Mouse (Mus musculus): Measurements from ENCODE around the gene Naa15. TPM values are rescaled to one million over a fixed set of nuclear protein-coding genes. Genes with fewer than 3 reads are reported as not detected.
"Not testable (repeated sequence)": the region's sequence is repeated elsewhere in the genome, so short reads cannot be mapped to it uniquely, and the experiment has no call there.

Naa15 gene
- total RNA-seq, 2 experiments from 2014 or later = 54.2 to 54.9 TPM

DNA sequence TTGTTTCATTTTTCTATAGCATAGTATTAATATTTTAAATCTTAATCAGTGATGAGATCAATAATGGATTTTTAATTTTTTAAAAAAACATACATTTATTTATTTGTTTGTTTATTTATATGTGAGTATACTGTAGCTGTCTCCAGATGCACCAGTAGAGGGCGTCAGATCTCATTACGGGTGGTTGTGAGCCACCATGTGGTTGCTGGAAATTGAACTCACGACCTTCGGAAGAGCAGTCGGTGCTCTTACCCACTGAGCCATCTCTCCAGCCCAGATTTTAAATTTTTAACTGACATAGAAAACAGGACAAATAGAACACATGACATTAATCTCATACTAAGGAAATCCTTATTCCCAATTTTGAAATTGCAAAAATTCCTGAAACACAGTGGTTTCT is 19.4 kb downstream of the Naa15 start:
- not testable (repeated sequence) for DNase-seq

- no peak for DNase-seq
Observed at GRCm38 (mm10) chr3:51434871-51435595, 20.1 kb downstream of the Naa15 start.

GRCm38 (mm10) chr3:51468530-51468929 is 53.6 kb downstream of the Naa15 start:
- DNase-seq = no peak

GRCm38 (mm10) chr3:51475706-51476105 is 60.8 kb downstream of the Naa15 start:
- DNase-seq = no peak

- DNase-seq = no peak
Observed at GRCm38 (mm10) chr3:51479893-51480292, 64.9 kb downstream of the Naa15 start.

- peak; percentile 53 to 62 for DNase-seq
Observed at GRCm38 (mm10) chr3:51481059-51481458, 66.1 kb downstream of the Naa15 start.

GRCm38 (mm10) chr3:51481881-51482280 is 66.9 kb downstream of the Naa15 start:
- DNase-seq = no peak

- DNase-seq = no peak
Observed at GRCm38 (mm10) chr3:51482781-51483180, 67.8 kb downstream of the Naa15 start.

GRCm38 (mm10) chr3:51483741-51484359 is 68.9 kb downstream of the Naa15 start, which contains the start of gene Rab33b:
TSS of gene Rab33b (plus strand) at chr3:51483920.
- peak; percentile 96 to 98 for DNase-seq

DNA sequence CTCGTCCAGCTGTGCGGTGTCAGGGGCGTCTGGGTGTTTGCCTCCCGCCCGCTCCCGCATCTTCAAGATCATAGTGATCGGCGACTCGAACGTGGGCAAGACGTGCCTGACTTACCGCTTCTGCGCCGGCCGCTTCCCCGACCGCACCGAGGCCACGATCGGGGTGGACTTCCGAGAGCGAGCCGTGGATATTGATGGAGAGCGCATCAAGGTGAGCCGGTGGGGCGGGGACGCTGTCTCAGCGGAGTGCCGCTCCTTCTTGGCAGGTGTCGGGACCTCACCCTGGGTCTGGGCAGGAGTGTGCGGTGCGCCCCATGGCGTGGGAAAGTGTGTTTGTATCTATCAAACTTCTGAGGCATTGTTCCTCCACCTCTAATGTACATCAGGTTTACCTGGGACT is 69.4 kb downstream of the Naa15 start:
- no peak for DNase-seq

- DNase-seq = no peak
Observed at GRCm38 (mm10) chr3:51485347-51485746, 70.4 kb downstream of the Naa15 start.

- no peak for DNase-seq
Observed at GRCm38 (mm10) chr3:51486491-51487195, 71.7 kb downstream of the Naa15 start.

DNA sequence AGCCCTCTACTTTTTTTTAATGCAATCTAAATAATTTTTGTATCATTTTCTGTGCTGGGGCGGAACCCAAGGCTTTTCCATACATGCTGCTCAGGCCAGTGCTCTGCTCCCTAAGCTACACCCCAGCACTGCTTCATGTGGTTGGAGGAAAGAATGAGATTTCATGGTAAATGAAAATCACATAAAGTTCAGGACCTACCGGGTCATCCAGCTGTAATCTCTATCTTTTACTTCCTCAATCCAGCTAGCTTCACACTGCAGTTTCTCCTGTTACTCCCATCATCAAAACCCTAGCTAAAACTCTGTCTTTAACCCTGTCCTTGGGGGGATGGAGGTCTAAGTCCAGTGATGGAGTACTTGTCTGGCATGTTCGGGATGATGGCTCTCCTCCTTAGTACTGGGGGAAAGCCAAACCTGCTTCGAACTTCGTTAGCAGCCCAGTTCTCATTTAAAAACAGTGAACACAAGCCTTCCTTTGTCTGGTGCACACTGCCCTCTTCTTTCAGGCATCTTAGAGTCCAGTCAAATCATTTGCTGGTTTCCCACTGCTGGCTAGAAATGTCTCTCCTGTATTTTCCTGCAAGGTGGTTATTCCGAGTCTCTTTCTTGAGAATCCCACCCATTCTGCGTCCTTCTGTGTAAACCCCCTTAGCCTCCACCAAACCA is 75.3 kb downstream of the Naa15 start:
- DNase-seq = no peak

- DNase-seq = no peak
Observed at GRCm38 (mm10) chr3:51493272-51493838, 78.4 kb downstream of the Naa15 start.

- no peak for DNase-seq
Observed at GRCm38 (mm10) chr3:51494466-51494865, 79.5 kb downstream of the Naa15 start.

DNA sequence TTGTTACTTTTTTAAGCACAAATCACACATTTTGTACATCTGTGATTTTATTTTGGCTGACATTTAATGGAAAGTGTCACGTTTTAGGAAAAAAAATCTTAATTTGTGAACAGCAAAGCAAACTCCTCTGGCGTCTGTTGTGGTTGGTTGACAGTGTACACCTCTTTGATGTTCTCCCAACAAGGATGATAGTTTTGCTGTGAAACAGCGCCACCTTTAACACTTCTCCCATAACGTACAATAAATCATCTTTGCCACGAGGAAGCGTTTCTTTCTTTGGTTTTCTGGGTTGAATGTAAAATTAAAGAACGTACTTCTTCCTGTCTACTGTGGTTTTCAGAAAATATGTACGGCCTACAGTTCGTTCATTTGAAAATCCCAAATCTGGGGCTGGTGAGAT is 80.7 kb downstream of the Naa15 start:
- DNase-seq = no peak

- DNase-seq = no peak
Observed at GRCm38 (mm10) chr3:51497978-51498377, 83.0 kb downstream of the Naa15 start.

DNA sequence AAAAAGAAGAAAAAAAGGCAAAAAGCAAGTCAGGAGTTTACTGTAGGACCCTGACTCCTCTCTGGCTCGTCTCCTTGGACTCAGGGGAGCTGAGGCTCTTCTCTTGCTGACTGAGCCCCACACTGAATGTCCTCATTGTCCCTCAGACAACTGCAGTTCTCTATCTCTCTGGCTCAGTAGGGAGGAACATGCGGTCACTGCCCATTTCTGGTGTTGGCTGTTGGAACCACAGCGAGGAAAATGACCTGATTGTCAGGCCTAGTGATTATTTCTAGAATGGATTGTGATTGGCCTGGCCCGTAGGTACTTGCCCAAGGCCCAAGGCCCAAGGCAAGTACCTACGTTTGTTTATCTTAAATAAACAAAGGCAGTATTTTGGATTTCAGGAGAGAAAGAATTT is 83.7 kb downstream of the Naa15 start:
- no peak for DNase-seq

DNA sequence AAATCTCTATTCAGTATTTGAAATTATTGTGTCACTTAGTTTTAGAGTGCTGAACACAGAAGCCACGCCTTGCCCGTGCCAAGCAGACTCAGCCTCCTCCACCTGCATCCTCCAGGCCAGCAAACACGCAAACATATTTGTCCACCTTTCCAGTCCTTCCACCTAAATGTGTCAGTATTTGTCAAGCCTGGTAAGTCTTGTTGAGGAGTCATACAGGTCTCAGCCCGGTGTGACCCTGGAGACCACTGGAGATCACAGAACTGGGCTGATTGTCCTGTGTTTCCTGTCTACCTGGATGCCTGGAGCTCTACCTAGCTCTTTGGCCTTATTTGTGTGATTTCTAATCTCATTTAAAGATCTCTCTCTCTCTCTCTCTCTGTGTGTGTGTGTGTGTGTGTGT is 84.9 kb downstream of the Naa15 start:
- DNase-seq = no peak

GRCm38 (mm10) chr3:51504385-51504952 is 89.5 kb downstream of the Naa15 start:
- DNase-seq = no peak

- DNase-seq = peak in 1 of 2 experiments; percentile 15
Observed at GRCm38 (mm10) chr3:51505465-51505864, 90.5 kb downstream of the Naa15 start.

DNA sequence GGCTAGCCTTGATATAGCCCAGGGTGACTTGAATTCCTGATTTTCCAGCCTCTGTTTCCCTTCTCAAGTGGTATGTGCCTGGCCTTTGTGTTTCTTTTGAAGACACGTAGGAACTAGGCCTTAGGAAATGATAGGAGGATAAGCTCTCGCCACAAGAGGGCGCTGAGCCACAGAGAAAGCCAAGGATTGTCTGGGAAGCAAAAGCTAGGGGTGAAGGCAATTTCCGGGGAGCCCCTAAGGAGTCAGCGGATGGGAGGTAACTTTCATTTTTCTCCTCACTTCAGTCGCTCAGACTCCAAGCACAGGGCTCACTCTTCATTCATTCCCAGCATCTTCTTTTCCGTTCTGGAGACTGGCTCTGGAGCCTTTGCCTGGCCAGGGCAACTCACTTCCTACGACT is 96.0 kb downstream of the Naa15 start:
- peak; percentile 79 to 86 for DNase-seq

All from adrenal gland, postnatal 36 days (tissue).